Mouse (Mus musculus) liver, embryonic 14.5 days (tissue): Measurements from ENCODE around the gene Hmga1.

Experiments used
- CTCF ChIP-seq: IDR thresholded peaks from 2 replicates; pipeline ENCODE4 v1.5.1; 2016; ENCODE audit warnings: antibody characterized with exemption, low read depth, control low read depth
- EP300 ChIP-seq: IDR thresholded peaks from 2 replicates; pipeline ENCODE4 v1.6.1; 2016; ENCODE audit warnings: antibody characterized with exemption, low read depth

DNA sequence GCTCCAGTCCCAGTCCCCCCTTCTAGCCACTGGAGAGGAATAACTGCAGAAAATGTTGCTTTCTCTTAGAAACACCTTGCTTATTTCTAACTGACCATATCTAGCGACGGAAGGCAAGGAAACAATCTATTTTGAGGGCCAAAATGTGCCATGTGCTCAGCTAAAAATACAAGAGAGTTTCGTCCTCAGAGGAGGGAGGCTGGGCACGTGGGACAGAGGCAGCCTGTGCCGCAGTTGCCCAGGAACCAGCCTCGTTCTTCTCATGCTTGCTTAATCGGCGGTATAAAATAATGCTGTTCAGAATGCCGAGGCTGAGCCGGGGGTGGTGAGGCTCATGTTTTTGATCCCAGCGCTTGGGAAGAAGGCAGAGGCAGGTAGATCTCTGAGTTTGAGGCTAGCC is 11.7 kb upstream of the Hmga1 start:
- TF ChIP-seq EP300: no peak
- TF ChIP-seq CTCF: no peak
